Mouse (Mus musculus) layer of hippocampus, adult 2 months (tissue): Measurements from ENCODE around the gene Tmem176a. TPM values are rescaled to one million over a fixed set of nuclear protein-coding genes. Genes with fewer than 3 reads are reported as not detected.
A peak's percentile ranks its signal among the peaks of the same experiment; 100 is the strongest.

Experiments
- DNase-seq, 2 experiments: peaks; one replicate each; pipeline ENCODE4 v3.0.0; 2022; ENCODE audit warnings: low spot score in 2 of 2
- H3K27ac ChIP-seq: fragments of 200-600 bp; 2 replicates; pipeline ENCODE4 v1.8.1; 2022
- H3K4me3 ChIP-seq: fragments of 200-600 bp; 2 replicates; pipeline ENCODE4 v1.8.1; 2022; ENCODE audit warnings: mild to moderate bottlenecking
- CTCF ChIP-seq: fragments of 200-600 bp; conservative IDR thresholded peaks from 2 replicates; pipeline ENCODE4 v1.8.1; 2022; ENCODE audit warnings: antibody characterized with exemption, mild to moderate bottlenecking, moderate library complexity
- total RNA-seq, 2 experiments: library from RNA; stranded (reverse); gene quantifications; 2 replicates each; pipeline ENCODE4 v1.2.3; 2021

Gene Tmem176a
- total RNA-seq, 2 experiments from 2014 or later: 26.0 to 30.7 TPM

- H3K27ac ChIP-seq: no peak overlapping the region
- H3K4me3 ChIP-seq: no peak overlapping the region
- no peak for TF ChIP-seq CTCF
Observed at GRCm38 (mm10) chr6:48874576-48874975, 33.9 kb downstream of the Tmem176a start.

GRCm38 (mm10) chr6:48875515-48875914 lies 34.8 kb downstream of the Tmem176a start:
- DNase-seq: no peak
- Histone ChIP-seq H3K4me3 (no peak overlapping the region), H3K27ac (no peak overlapping the region)
- no peak for TF ChIP-seq CTCF

More at GRCm38 (mm10) chr6:48874576-48874975, 33.9 kb downstream of the Tmem176a start:
- DNase-seq: no peak

GRCm38 (mm10) chr6:48876510-48877135 lies 35.9 kb downstream of the Tmem176a start:
- peak; percentile 14 to 24 for DNase-seq
- no peak overlapping the region for H3K27ac ChIP-seq
- no peak for TF ChIP-seq CTCF

GRCm38 (mm10) chr6:48894203-48894602 lies 53.5 kb downstream of the Tmem176a start:
- H3K4me3 ChIP-seq: no peak overlapping the region
- no peak for TF ChIP-seq CTCF
- no peak for DNase-seq

More at GRCm38 (mm10) chr6:48876510-48877135, 35.9 kb downstream of the Tmem176a start:
- no peak overlapping the region for H3K4me3 ChIP-seq

GRCm38 (mm10) chr6:48894938-48895818 lies 54.5 kb downstream of the Tmem176a start:
- Histone ChIP-seq H3K4me3 (no peak overlapping the region), H3K27ac (no peak overlapping the region)
- no peak for TF ChIP-seq CTCF
- DNase-seq: no peak

More at GRCm38 (mm10) chr6:48894203-48894602, 53.5 kb downstream of the Tmem176a start:
- H3K27ac ChIP-seq: no peak overlapping the region

GRCm38 (mm10) chr6:48895941-48896340 lies 55.2 kb downstream of the Tmem176a start:
- DNase-seq: no peak
- H3K4me3 ChIP-seq: no peak overlapping the region
- no peak for TF ChIP-seq CTCF
- no peak overlapping the region for H3K27ac ChIP-seq

Other genes with a start within 250 kb of the Tmem176a start
- 10 to 100 TPM; 48.6 to 53.1 TPM for gene Repin1, start 247.0 kb upstream of the Tmem176a start, total RNA-seq
- not detected for gene Gm44965, start 247.0 kb upstream of the Tmem176a start, total RNA-seq
- 10 to 100 TPM in 1 of 2 experiments, 1 to 10 TPM in 1; 7.9 to 10.4 TPM for gene Zfp775, start 238.9 kb upstream of the Tmem176a start, total RNA-seq
- gene AI854703, start 214.2 kb upstream of the Tmem176a start, total RNA-seq: 10 to 100 TPM; 12.7 to 13.4 TPM
- gene Gimap8, start 193.7 kb upstream of the Tmem176a start, total RNA-seq: under 1 TPM; 0.81 to 0.97 TPM
- under 1 TPM; 0.42 to 0.44 TPM for gene Gimap9, start 164.8 kb upstream of the Tmem176a start, total RNA-seq
- gene Gimap4, start 156.4 kb upstream of the Tmem176a start, total RNA-seq: not detected
- gene Gimap6, start 132.7 kb upstream of the Tmem176a start, total RNA-seq: 1 to 10 TPM; 4.2 to 5.5 TPM
- not detected for gene Gm28053, start 122.3 kb upstream of the Tmem176a start, total RNA-seq
- not detected for gene Gimap7, start 122.3 kb upstream of the Tmem176a start, total RNA-seq
- 1 to 10 TPM; 1.5 to 3.9 TPM for gene Gimap1, start 101.9 kb upstream of the Tmem176a start, total RNA-seq
- 1 to 10 TPM in 1 of 2 experiments, under 1 TPM in 1; 0.74 to 1.5 TPM for gene Gimap5, start 94.7 kb upstream of the Tmem176a start, total RNA-seq
- not detected for gene Gimap3, start 70.1 kb upstream of the Tmem176a start, total RNA-seq
- 10 to 100 TPM; 51.4 to 57.1 TPM for gene Tmem176b, start 577 bp downstream of the Tmem176a start, total RNA-seq
- gene Aoc1, start 32.0 kb downstream of the Tmem176a start, total RNA-seq: not detected
- gene 1600015I10Rik, start 89.0 kb downstream of the Tmem176a start, total RNA-seq: not detected
- gene Doxl2, start 134.0 kb downstream of the Tmem176a start, total RNA-seq: not detected
- gene Svs1, start 145.9 kb downstream of the Tmem176a start, total RNA-seq: not detected
- 1 to 10 TPM; 2.9 to 3.6 TPM for gene Gpnmb, start 195.6 kb downstream of the Tmem176a start, total RNA-seq
- 10 to 100 TPM; 25.4 to 27.8 TPM for gene Malsu1, start 232.9 kb downstream of the Tmem176a start, total RNA-seq